Mouse (Mus musculus) cerebellum, adult (tissue): Measurements from ENCODE around the gene Trim26.

Experiments
- ATAC-seq: cut with Nextera tagmentation; 2 replicates; pipeline ENCODE4 v1.9.2; 2017; ENCODE audit warnings: mild to moderate bottlenecking, moderate library complexity, mixed read lengths; ENCODE audit not compliant: insufficient number of reproducible peaks, low FRiP score, low TSS enrichment

Gene Trim26

GRCm38 (mm10) chr17:36897065-36897464 lies 60.1 kb downstream of the Trim26 start:
- no peak for ATAC-seq

GRCm38 (mm10) chr17:36897552-36898205 lies 60.7 kb downstream of the Trim26 start, which contains the start of gene Trim31:
Trim31 (plus strand) TSS chr17:36898118.
- no peak for ATAC-seq

GRCm38 (mm10) chr17:36899376-36899775 lies 62.4 kb downstream of the Trim26 start:
- no peak for ATAC-seq

GRCm38 (mm10) chr17:36900001-36900400 lies 63.1 kb downstream of the Trim26 start:
- ATAC-seq = no peak

- no peak for ATAC-seq
Measured at GRCm38 (mm10) chr17:36900691-36901090, 63.8 kb downstream of the Trim26 start.

GRCm38 (mm10) chr17:36903651-36904050 lies 66.7 kb downstream of the Trim26 start:
- no peak for ATAC-seq

GRCm38 (mm10) chr17:36908235-36908634 lies 71.3 kb downstream of the Trim26 start:
- ATAC-seq = no peak
